Mouse (Mus musculus): Measurements from ENCODE around the gene Ssc5d. TPM values are rescaled to one million over a fixed set of nuclear protein-coding genes. Genes with fewer than 3 reads are reported as not detected.
A peak's percentile ranks its signal among the peaks of the same experiment; 100 is the strongest.

Gene Ssc5d
- polyA plus RNA-seq, 1 experiment from 2014 or later = 1.4 TPM

DNA sequence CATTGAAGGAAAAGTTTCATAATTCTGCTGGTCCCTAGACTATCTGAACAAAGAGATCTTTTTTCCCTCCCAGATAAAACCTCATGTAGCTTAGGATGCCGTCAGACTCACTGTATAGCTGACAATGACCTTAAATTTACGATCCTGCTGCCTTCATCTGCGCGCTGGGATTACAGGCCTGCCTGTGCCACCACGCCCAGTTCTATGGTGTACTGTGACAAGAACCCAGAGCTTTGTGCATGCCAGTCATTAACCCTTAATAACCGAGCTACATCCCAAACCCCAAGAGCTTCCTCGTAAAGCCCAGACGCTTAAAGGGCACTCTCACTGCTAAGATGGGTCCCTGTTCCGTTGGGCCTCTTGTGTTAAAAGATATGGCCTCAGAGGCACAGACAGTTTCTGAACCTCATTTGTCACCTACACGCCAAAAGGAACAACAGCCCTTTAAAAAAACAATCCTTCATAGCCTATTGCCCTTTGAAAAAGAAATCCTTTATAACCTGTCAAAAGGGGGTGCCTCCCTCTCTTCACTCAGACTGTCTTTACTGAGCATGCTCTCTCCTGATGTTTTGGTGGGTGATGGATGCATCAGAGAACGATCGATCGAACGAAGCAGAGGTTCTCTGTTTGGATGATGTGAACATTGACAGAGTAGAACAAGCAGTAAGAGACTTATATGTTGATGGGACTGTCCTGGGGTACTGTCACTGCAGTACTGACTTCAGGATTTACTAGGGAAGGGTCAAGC, 9.7 kb upstream of the Ssc5d start:
- Histone ChIP-seq H3K27ac (ENCODE audit: low read depth, low read length) (peak overlapping the region; percentile 94), H3K9ac (ENCODE audit: low read depth, low read length) (peak overlapping the region; percentile 88), H3K27me3 (ENCODE audit: control insufficient read depth, insufficient read depth, low read length) (no peaks in the 10 kb centered on the region), H3K36me3 (ENCODE audit: control insufficient read depth, insufficient read depth, low read length) (0 out of 2 replicates have a peak, but pooled peaks cover 7% of the 10 kb centered on the region), H3K9me3 (ENCODE audit: control insufficient read depth, low read length) (no peaks in the 10 kb centered on the region), H3K4me2 (replicated peaks; ENCODE audit: low read depth, low read length) (peak overlapping the region; percentile 81), H3K4me1 (replicated peaks; ENCODE audit: control insufficient read depth, insufficient read depth, low read length) (peaks cover 4% of the 10 kb centered on the region; the same call in 1 of the 2 replicates), H3K4me3 (ENCODE audit: low read depth, low read length) (peak overlapping the region; percentile 65)
- peak; percentile 54 for DNase-seq (ENCODE audit: low spot score)
- ATAC-seq (ENCODE audit: low FRiP score) = peak; percentile 46
- WGBS = 20% methylated on average over 14 of the region's 14 CpGs

- Histone ChIP-seq H3K4me1 (replicated peaks; ENCODE audit: control insufficient read depth, insufficient read depth, low read length) (peaks cover 9% of the 10 kb centered on the region), H3K4me2 (replicated peaks; ENCODE audit: low read depth, low read length) (no peak overlapping the region), H3K36me3 (ENCODE audit: control insufficient read depth, insufficient read depth, low read length) (0 out of 2 replicates have a peak, but pooled peaks cover 7% of the 10 kb centered on the region), H3K4me3 (ENCODE audit: low read depth, low read length) (no peak overlapping the region), H3K27me3 (ENCODE audit: control insufficient read depth, insufficient read depth, low read length) (no peaks in the 10 kb centered on the region), H3K9ac (ENCODE audit: low read depth, low read length) (no peak overlapping the region), H3K9me3 (ENCODE audit: control insufficient read depth, low read length) (no peaks in the 10 kb centered on the region), H3K27ac (ENCODE audit: low read depth, low read length) (no peak overlapping the region)
- no peak for DNase-seq (ENCODE audit: low spot score)
- WGBS = 96% methylated on average over 2 of the region's 2 CpGs
- ATAC-seq (ENCODE audit: low FRiP score) = no peak
These were observed 8.1 kb upstream of the Ssc5d start for GRCm38 (mm10) chr7:4917494-4917893.

DNA sequence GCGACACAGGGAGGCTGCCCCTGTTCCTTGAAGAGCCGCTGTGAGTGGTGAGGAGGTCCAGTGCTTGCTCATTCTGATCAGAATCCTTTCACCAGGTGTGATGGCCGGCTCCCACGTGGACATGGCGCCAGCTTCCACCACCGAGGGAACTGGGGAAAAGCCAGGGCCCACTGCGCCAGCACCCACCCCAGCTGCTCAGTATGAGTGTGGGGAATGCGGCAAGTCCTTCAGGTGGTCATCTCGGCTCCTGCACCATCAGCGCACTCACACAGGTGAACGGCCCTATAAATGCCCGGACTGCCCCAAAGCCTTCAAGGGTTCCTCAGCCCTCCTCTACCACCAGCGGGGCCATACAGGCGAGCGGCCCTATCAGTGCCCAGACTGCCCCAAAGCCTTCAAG, 6.9 kb upstream of the Ssc5d start:
- 91% methylated on average over 15 of the region's 15 CpGs for WGBS
- H3K4me1 ChIP-seq (replicated peaks; ENCODE audit: control insufficient read depth, insufficient read depth, low read length) = peaks cover 15% of the 10 kb centered on the region
- no peak for DNase-seq (ENCODE audit: low spot score)

GRCm38 (mm10) chr7:4919096-4919495, 6.5 kb upstream of the Ssc5d start:
- H3K9me3 ChIP-seq (ENCODE audit: control insufficient read depth, low read length) = no peaks in the 10 kb centered on the region
- no peak overlapping the region for H3K27ac ChIP-seq (ENCODE audit: low read depth, low read length)
- H3K27me3 ChIP-seq (ENCODE audit: control insufficient read depth, insufficient read depth, low read length) = no peaks in the 10 kb centered on the region
- 86% methylated on average over 20 of the region's 21 CpGs for WGBS
- ATAC-seq (ENCODE audit: low FRiP score) = no peak
- no peak for DNase-seq (ENCODE audit: low spot score)
- no peak overlapping the region for H3K4me3 ChIP-seq (ENCODE audit: low read depth, low read length)
- no peak overlapping the region for H3K9ac ChIP-seq (ENCODE audit: low read depth, low read length)
- no peak overlapping the region for H3K4me2 ChIP-seq (replicated peaks; ENCODE audit: low read depth, low read length)
- 0 out of 2 replicates have a peak, but pooled peaks cover 7% of the 10 kb centered on the region for H3K36me3 ChIP-seq (ENCODE audit: control insufficient read depth, insufficient read depth, low read length)
- H3K4me1 ChIP-seq (replicated peaks; ENCODE audit: control insufficient read depth, insufficient read depth, low read length) = peaks cover 20% of the 10 kb centered on the region

More for the DNA sequence above, 6.9 kb upstream of the Ssc5d start:
- ATAC-seq (ENCODE audit: low FRiP score) = no peak
- H3K4me2 ChIP-seq (replicated peaks; ENCODE audit: low read depth, low read length) = no peak overlapping the region
- no peak overlapping the region for H3K27ac ChIP-seq (ENCODE audit: low read depth, low read length)
- H3K36me3 ChIP-seq (ENCODE audit: control insufficient read depth, insufficient read depth, low read length) = 0 out of 2 replicates have a peak, but pooled peaks cover 7% of the 10 kb centered on the region
- H3K9me3 ChIP-seq (ENCODE audit: control insufficient read depth, low read length) = no peaks in the 10 kb centered on the region
- no peak overlapping the region for H3K4me3 ChIP-seq (ENCODE audit: low read depth, low read length)
- no peak overlapping the region for H3K9ac ChIP-seq (ENCODE audit: low read depth, low read length)
- no peaks in the 10 kb centered on the region for H3K27me3 ChIP-seq (ENCODE audit: control insufficient read depth, insufficient read depth, low read length)

GRCm38 (mm10) chr7:4919971-4920370, 5.6 kb upstream of the Ssc5d start:
- Histone ChIP-seq H3K4me3 (ENCODE audit: low read depth, low read length) (no peak overlapping the region), H3K27ac (ENCODE audit: low read depth, low read length) (no peak overlapping the region), H3K9ac (ENCODE audit: low read depth, low read length) (no peak overlapping the region), H3K9me3 (ENCODE audit: control insufficient read depth, low read length) (no peaks in the 10 kb centered on the region), H3K4me1 (replicated peaks; ENCODE audit: control insufficient read depth, insufficient read depth, low read length) (peaks cover 22% of the 10 kb centered on the region), H3K4me2 (replicated peaks; ENCODE audit: low read depth, low read length) (no peak overlapping the region), H3K27me3 (ENCODE audit: control insufficient read depth, insufficient read depth, low read length) (no peaks in the 10 kb centered on the region), H3K36me3 (ENCODE audit: control insufficient read depth, insufficient read depth, low read length) (0 out of 2 replicates have a peak, but pooled peaks cover 7% of the 10 kb centered on the region)
- DNase-seq (ENCODE audit: low spot score) (no peak), ATAC-seq (ENCODE audit: low FRiP score) (no peak)
- WGBS = 95% methylated on average over 19 of the region's 21 CpGs

- Histone ChIP-seq H3K4me1 (replicated peaks; ENCODE audit: control insufficient read depth, insufficient read depth, low read length) (peaks cover 27% of the 10 kb centered on the region), H3K27ac (ENCODE audit: low read depth, low read length) (no peak overlapping the region), H3K4me3 (ENCODE audit: low read depth, low read length) (no peak overlapping the region), H3K4me2 (replicated peaks; ENCODE audit: low read depth, low read length) (no peak overlapping the region), H3K9me3 (ENCODE audit: control insufficient read depth, low read length) (no peaks in the 10 kb centered on the region), H3K27me3 (ENCODE audit: control insufficient read depth, insufficient read depth, low read length) (no peaks in the 10 kb centered on the region), H3K9ac (ENCODE audit: low read depth, low read length) (no peak overlapping the region), H3K36me3 (ENCODE audit: control insufficient read depth, insufficient read depth, low read length) (0 out of 2 replicates have a peak, but pooled peaks cover 7% of the 10 kb centered on the region)
- DNase-seq (ENCODE audit: low spot score) = no peak
- ATAC-seq (ENCODE audit: low FRiP score) = no peak
- WGBS = 92% methylated on average over 19 of the region's 19 CpGs
These were observed 5.1 kb upstream of the Ssc5d start for GRCm38 (mm10) chr7:4920496-4920895.

- Histone ChIP-seq H3K27me3 (ENCODE audit: control insufficient read depth, insufficient read depth, low read length) (no peaks in the 10 kb centered on the region), H3K9me3 (ENCODE audit: control insufficient read depth, low read length) (no peaks in the 10 kb centered on the region), H3K4me2 (replicated peaks; ENCODE audit: low read depth, low read length) (0 out of 2 replicates have a peak overlapping the region, but pooled peaks have one; percentile 3), H3K4me1 (replicated peaks; ENCODE audit: control insufficient read depth, insufficient read depth, low read length) (peaks cover 33% of the 10 kb centered on the region), H3K36me3 (ENCODE audit: control insufficient read depth, insufficient read depth, low read length) (0 out of 2 replicates have a peak, but pooled peaks cover 7% of the 10 kb centered on the region), H3K4me3 (ENCODE audit: low read depth, low read length) (no peak overlapping the region), H3K9ac (ENCODE audit: low read depth, low read length) (no peak overlapping the region), H3K27ac (ENCODE audit: low read depth, low read length) (peak overlapping the region; percentile 93)
- DNase-seq (ENCODE audit: low spot score) = no peak
- WGBS = 62% methylated on average over 23 of the region's 23 CpGs
- ATAC-seq (ENCODE audit: low FRiP score) = no peak
These were observed 4.4 kb upstream of the Ssc5d start for GRCm38 (mm10) chr7:4920976-4921823.

DNA sequence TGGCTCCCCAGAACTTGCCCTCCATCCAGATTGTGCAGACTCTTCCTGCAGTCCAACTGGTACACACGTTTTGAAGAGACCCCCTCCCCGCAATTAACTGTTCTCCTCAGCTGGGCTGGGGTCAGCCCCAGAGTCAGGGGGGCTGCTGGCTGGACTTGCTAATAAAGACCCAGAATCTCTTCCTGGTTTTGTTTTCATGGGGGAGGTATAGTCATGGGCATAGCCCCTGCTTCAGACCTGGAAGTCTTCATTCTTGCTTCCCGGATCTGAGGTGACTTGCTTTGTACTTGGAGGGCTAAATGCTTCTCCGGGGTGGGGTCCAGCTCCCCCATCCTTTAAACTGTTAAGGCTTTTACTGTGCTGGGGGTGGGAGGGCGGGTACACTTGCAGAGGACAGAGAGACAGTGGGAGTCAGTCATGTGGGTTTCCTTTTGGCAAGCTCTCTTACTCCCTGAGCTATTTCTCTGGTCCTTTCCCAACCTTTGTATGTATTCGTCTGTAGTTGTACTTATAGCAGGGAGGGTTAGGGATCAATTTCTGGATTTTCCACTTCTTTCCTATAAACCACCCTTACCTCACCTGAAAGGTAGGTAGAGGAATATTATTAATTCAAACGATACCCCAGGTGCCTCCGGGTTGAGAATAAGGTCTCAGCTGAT, 3.6 kb upstream of the Ssc5d start, which contains the start of gene Nat14:
TSS of gene Nat14 (plus strand) at position 205 of the 659 bp plus-strand sequence.
- Histone ChIP-seq H3K9ac (ENCODE audit: low read depth, low read length) (peak within 1 kb of the TSS; percentile 55), H3K4me1 (replicated peaks; ENCODE audit: control insufficient read depth, insufficient read depth, low read length) (peaks cover 29% of the 10 kb centered on the region), H3K36me3 (ENCODE audit: control insufficient read depth, insufficient read depth, low read length) (0 out of 2 replicates have a peak, but pooled peaks cover 7% of the 10 kb centered on the region), H3K27me3 (ENCODE audit: control insufficient read depth, insufficient read depth, low read length) (no peaks in the 10 kb centered on the region), H3K4me2 (replicated peaks; ENCODE audit: low read depth, low read length) (peak within 1 kb of the TSS; percentile 84), H3K27ac (ENCODE audit: low read depth, low read length) (peak within 1 kb of the TSS; percentile 93), H3K9me3 (ENCODE audit: control insufficient read depth, low read length) (no peaks in the 10 kb centered on the region), H3K4me3 (ENCODE audit: low read depth, low read length) (peak within 1 kb of the TSS; percentile 34)
- WGBS = 38% methylated on average over 8 of the region's 8 CpGs
- no peak for ATAC-seq (ENCODE audit: low FRiP score)
- DNase-seq (ENCODE audit: low spot score) = no peak
